Mouse (Mus musculus): ENCODE measurements around the gene Bola3. TPM values are rescaled to one million over a fixed set of nuclear protein-coding genes. Genes with fewer than 3 reads are reported as not detected.

Bola3 gene
- polyA plus RNA-seq, 1 experiment from 2014 or later: 126 TPM

DNA sequence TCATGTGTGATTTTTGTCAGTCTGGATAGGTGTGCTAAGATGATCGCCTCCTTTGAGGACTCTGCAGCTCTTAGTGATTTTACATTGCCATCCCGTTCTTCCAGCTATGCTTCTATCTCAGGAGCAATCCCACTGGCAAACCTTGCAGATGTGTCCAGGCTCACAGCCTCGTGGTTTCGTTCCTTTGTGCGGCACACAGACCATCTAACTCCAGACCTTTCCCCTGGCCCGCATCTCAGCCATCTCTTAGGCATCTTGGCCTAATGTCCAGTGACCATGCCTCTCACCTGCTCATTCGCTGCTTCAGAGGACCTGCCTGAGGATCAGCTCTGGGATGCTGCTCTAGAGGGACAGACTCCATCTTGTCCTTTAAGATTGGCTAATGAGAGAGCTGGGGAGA, 1.2 kb downstream of the Bola3 start:
- H3K4me3 ChIP-seq: peak overlapping the region; percentile 87
- WGBS: 78% methylated on average over 7 of the region's 7 CpGs
- peaks cover 27% of the 10 kb centered on the region for H3K36me3 ChIP-seq
- H3K27ac ChIP-seq: no peak overlapping the region
- peak overlapping the region; percentile 87 for H3K9ac ChIP-seq
- H3K9me3 ChIP-seq: no peaks in the 10 kb centered on the region
- H3K27me3 ChIP-seq: no peaks in the 10 kb centered on the region
- peak overlapping the region; percentile 87 for H3K4me2 ChIP-seq (replicated peaks)
- H3K4me1 ChIP-seq: peaks cover 13% of the 10 kb centered on the region
- no peak for ATAC-seq (ENCODE audit: insufficient number of reproducible peaks, insufficient read depth, low FRiP score, low TSS enrichment)

DNA sequence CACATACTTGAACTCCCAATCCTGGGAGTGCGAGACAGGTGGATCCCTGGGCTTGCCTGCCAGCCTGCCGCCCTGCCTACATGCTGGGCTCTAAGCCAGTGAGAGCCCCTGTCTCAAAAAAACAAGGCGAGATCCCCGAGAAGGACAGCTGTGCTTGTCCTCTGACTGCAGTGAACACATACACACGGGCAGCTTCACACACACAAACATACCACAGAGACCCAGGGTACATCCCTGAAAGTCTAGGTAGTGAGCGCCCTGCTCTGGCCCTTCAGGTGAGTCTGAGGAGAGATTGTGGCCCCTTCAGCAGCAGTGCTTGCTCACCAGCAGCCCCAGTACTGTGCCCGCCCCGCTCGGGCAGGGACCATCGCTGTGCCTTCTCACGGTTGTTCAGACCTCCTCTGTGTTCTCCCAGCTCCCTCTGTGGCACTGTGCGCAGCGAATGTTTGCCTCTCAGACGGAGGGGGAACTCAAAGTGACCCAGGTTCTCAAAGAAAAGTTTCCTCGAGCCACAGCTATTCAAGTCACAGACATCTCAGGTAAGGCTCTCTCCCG, 2.0 kb downstream of the Bola3 start:
- no peak for ATAC-seq (ENCODE audit: insufficient number of reproducible peaks, insufficient read depth, low FRiP score, low TSS enrichment)
- H3K27me3 ChIP-seq: no peaks in the 10 kb centered on the region
- H3K4me1 ChIP-seq: peaks cover 13% of the 10 kb centered on the region
- 88% methylated on average over 16 of the region's 16 CpGs for WGBS
- no peak overlapping the region for H3K4me3 ChIP-seq
- no peak overlapping the region for H3K4me2 ChIP-seq (replicated peaks)
- H3K9ac ChIP-seq: no peak overlapping the region
- H3K36me3 ChIP-seq: peaks cover 31% of the 10 kb centered on the region
- no peaks in the 10 kb centered on the region for H3K9me3 ChIP-seq
- H3K27ac ChIP-seq: no peak overlapping the region

DNA sequence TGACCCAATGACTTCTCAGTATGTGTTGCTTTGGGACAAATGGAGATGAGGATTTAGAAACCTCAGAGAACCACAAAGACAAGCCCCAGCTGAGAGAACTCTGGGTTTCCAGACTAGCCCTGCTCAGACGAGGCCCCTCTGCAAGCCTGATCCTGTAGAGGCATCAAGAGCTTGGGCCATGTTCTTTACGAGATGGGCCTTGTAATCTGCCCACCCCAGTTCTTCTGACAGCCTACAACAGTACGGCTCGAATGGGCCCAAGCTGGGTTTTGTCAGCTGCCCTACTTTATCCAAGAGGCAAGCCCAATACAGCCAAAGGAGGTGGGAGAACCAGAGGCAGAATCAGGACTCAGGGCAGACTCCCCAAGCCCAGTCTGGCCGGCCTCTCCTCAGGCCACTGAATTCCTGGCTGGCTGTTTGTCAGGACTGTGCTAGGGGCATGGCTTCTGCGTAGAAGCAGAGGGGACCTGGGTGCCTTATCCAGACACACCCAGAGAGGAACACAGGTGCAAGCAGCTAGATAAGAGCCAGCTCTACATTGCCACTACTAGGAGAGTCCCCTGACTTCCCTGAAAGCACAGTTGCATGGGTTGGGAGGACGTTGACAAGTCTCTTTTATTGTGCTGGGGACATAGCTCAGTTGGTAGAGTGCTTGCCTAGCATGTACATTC, 2.7 kb downstream of the Bola3 start:
- H3K4me3 ChIP-seq: no peak overlapping the region
- no peak overlapping the region for H3K9ac ChIP-seq
- H3K36me3 ChIP-seq: peaks cover 31% of the 10 kb centered on the region
- peaks cover 13% of the 10 kb centered on the region for H3K4me1 ChIP-seq
- H3K27ac ChIP-seq: no peak overlapping the region
- no peak overlapping the region for H3K4me2 ChIP-seq (replicated peaks)
- 81% methylated on average over 7 of the region's 7 CpGs for WGBS
- H3K27me3 ChIP-seq: no peaks in the 10 kb centered on the region
- no peak for ATAC-seq (ENCODE audit: insufficient number of reproducible peaks, insufficient read depth, low FRiP score, low TSS enrichment)
- no peaks in the 10 kb centered on the region for H3K9me3 ChIP-seq

GRCm38 (mm10) chr6:83352666-83353410, 3.9 kb downstream of the Bola3 start:
- Histone ChIP-seq H3K9me3 (no peaks in the 10 kb centered on the region), H3K36me3 (peaks cover 39% of the 10 kb centered on the region), H3K4me3 (no peak overlapping the region), H3K4me1 (peaks cover 13% of the 10 kb centered on the region), H3K27ac (no peak overlapping the region), H3K27me3 (no peaks in the 10 kb centered on the region), H3K9ac (no peak overlapping the region), H3K4me2 (replicated peaks) (no peak overlapping the region)
- 91% methylated on average over 24 of the region's 24 CpGs for WGBS
- ATAC-seq (ENCODE audit: insufficient number of reproducible peaks, insufficient read depth, low FRiP score, low TSS enrichment): no peak

GRCm38 (mm10) chr6:83354856-83355781, 6.2 kb downstream of the Bola3 start:
- 80% methylated on average over 9 of the region's 9 CpGs for WGBS

GRCm38 (mm10) chr6:83356569-83357138, 7.7 kb downstream of the Bola3 start:
- no peak overlapping the region for H3K4me2 ChIP-seq (replicated peaks)
- 21% methylated on average over 7 of the region's 7 CpGs for WGBS
- H3K4me1 ChIP-seq: no peaks in the 10 kb centered on the region
- no peak overlapping the region for H3K9ac ChIP-seq
- no peak overlapping the region for H3K27ac ChIP-seq
- no peak overlapping the region for H3K4me3 ChIP-seq
- H3K36me3 ChIP-seq: peaks cover 68% of the 10 kb centered on the region
- ATAC-seq (ENCODE audit: insufficient number of reproducible peaks, insufficient read depth, low FRiP score, low TSS enrichment): no peak
- no peaks in the 10 kb centered on the region for H3K9me3 ChIP-seq
- no peaks in the 10 kb centered on the region for H3K27me3 ChIP-seq

More at GRCm38 (mm10) chr6:83354856-83355781, 6.2 kb downstream of the Bola3 start:
- no peak overlapping the region for H3K4me3 ChIP-seq
- no peak overlapping the region for H3K27ac ChIP-seq
- H3K27me3 ChIP-seq: no peaks in the 10 kb centered on the region
- H3K4me1 ChIP-seq: peaks cover 3% of the 10 kb centered on the region
- H3K9me3 ChIP-seq: no peaks in the 10 kb centered on the region
- H3K36me3 ChIP-seq: peaks cover 59% of the 10 kb centered on the region
- H3K4me2 ChIP-seq (replicated peaks): no peak overlapping the region
- no peak overlapping the region for H3K9ac ChIP-seq
- no peak for ATAC-seq (ENCODE audit: insufficient number of reproducible peaks, insufficient read depth, low FRiP score, low TSS enrichment)

DNA sequence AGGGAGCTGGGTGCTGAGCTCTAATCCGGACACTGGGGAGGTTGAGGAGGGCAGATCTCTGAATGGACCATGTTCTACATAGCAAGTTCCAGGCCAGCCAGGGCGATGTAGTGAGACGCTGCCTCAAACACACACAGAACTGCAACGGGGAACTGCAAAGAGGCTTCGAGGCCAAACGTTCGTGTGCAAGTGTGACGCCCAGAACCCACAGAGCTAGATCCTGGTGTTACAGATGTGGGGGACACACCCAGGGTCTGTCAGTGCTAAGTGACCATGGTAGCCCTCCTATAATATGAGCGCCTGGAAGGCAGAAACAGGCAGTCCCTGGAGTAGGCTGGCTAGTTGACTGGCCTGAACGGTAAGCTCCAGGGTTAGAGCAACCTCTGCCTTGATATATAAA, 8.5 kb downstream of the Bola3 start:
- WGBS: 93% methylated on average over 10 of the region's 10 CpGs
- H3K27ac ChIP-seq: no peak overlapping the region
- ATAC-seq (ENCODE audit: insufficient number of reproducible peaks, insufficient read depth, low FRiP score, low TSS enrichment): no peak
- no peak overlapping the region for H3K4me2 ChIP-seq (replicated peaks)
- H3K9ac ChIP-seq: no peak overlapping the region
- H3K27me3 ChIP-seq: no peaks in the 10 kb centered on the region
- H3K9me3 ChIP-seq: no peaks in the 10 kb centered on the region
- H3K4me1 ChIP-seq: no peaks in the 10 kb centered on the region
- peaks cover 71% of the 10 kb centered on the region for H3K36me3 ChIP-seq
- no peak overlapping the region for H3K4me3 ChIP-seq

DNA sequence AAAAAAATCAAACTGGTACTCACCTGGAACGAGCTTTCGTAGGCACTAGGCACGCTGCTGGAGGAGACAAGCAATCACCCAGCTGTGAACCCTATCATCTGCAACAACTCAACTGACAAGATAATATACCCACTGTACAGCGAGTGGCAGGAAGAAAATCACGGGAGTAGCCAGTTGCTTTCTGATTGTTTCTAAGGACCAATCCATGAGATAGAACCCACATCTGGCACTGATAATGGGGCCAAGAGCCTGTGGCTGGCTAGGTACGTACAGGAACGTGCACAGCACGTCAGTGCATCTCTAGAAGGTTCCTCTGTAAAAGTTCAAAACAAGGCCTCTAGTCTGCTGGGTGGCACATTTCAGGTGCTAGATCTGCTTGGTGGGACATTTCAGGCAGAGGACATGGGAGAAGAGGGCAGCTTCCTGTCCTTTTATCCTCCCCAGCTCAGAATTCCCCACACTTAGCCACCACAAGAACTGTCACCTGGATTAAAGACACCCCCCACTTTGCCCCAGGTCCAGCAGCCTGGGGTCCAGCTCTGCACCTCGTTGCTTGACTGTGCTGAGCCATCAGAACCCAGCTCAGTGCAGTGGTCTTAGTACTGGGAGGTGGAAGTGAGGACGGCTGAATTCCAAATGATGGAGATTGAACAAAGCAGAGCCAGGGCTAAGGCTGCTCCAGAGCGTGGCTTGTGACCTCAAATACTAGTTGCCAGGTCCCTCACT, 12.7 kb downstream of the Bola3 start:
- H3K4me1 ChIP-seq: no peaks in the 10 kb centered on the region
- H3K36me3 ChIP-seq: peaks cover 58% of the 10 kb centered on the region
- H3K4me2 ChIP-seq (replicated peaks): no peak overlapping the region
- no peak overlapping the region for H3K4me3 ChIP-seq
- ATAC-seq (ENCODE audit: insufficient number of reproducible peaks, insufficient read depth, low FRiP score, low TSS enrichment): no peak
- H3K9ac ChIP-seq: no peak overlapping the region
- WGBS: 64% methylated on average over 11 of the region's 11 CpGs
- no peak overlapping the region for H3K27ac ChIP-seq
- no peaks in the 10 kb centered on the region for H3K9me3 ChIP-seq
- no peaks in the 10 kb centered on the region for H3K27me3 ChIP-seq

- H3K9ac ChIP-seq: no peak overlapping the region
- H3K27ac ChIP-seq: no peak overlapping the region
- no peaks in the 10 kb centered on the region for H3K9me3 ChIP-seq
- H3K4me1 ChIP-seq: no peaks in the 10 kb centered on the region
- peaks cover 60% of the 10 kb centered on the region for H3K36me3 ChIP-seq
- 90% methylated on average over 12 of the region's 12 CpGs for WGBS
- ATAC-seq (ENCODE audit: insufficient number of reproducible peaks, insufficient read depth, low FRiP score, low TSS enrichment): no peak
- H3K27me3 ChIP-seq: no peaks in the 10 kb centered on the region
- no peak overlapping the region for H3K4me2 ChIP-seq (replicated peaks)
- H3K4me3 ChIP-seq: no peak overlapping the region
These were observed 14.1 kb downstream of the Bola3 start for GRCm38 (mm10) chr6:83363075-83363474.

- no peak overlapping the region for H3K9ac ChIP-seq
- no peak overlapping the region for H3K4me3 ChIP-seq
- H3K9me3 ChIP-seq: no peaks in the 10 kb centered on the region
- H3K27ac ChIP-seq: no peak overlapping the region
- no peaks in the 10 kb centered on the region for H3K4me1 ChIP-seq
- WGBS: 92% methylated on average over 21 of the region's 21 CpGs
- no peak overlapping the region for H3K4me2 ChIP-seq (replicated peaks)
- H3K36me3 ChIP-seq: peaks cover 92% of the 10 kb centered on the region
- H3K27me3 ChIP-seq: no peaks in the 10 kb centered on the region
- ATAC-seq (ENCODE audit: insufficient number of reproducible peaks, insufficient read depth, low FRiP score, low TSS enrichment): no peak
These were observed 21.5 kb downstream of the Bola3 start for GRCm38 (mm10) chr6:83370316-83370965.
